Mouse (Mus musculus) hindbrain, embryonic 16.5 days (tissue): ENCODE data around the gene Tbc1d4. TPM values are rescaled to one million over a fixed set of nuclear protein-coding genes. Genes with fewer than 3 reads are reported as not detected.
"Not testable (repeated sequence)": the region's sequence is repeated elsewhere in the genome, so short reads cannot be mapped to it uniquely, and the experiment has no call there.

Experiments used
- ATAC-seq: fragments of 200-750 bp; cut with Nextera tagmentation; 2 replicates; pipeline ENCODE4 v1.8.0; 2017; ENCODE audit warnings: moderate TSS enrichment, moderate library complexity
- H3K27ac ChIP-seq: fragments of 300-500 bp; sonication (generic); 2 replicates; pipeline ENCODE4 v1.5.1; 2014; ENCODE audit warnings: low read depth, mild to moderate bottlenecking, control low read depth, low read length, moderate library complexity
- H3K27me3 ChIP-seq: fragments of 300-500 bp; sonication (generic); replicated peaks from 2 replicates; pipeline ENCODE4 v1.6.1; 2014; ENCODE audit warnings: low read length; ENCODE audit not compliant: control insufficient read depth, insufficient read depth
- H3K36me3 ChIP-seq: fragments of 300-500 bp; sonication (generic); 2 replicates; pipeline ENCODE4 v1.6.1; 2014; ENCODE audit warnings: mild to moderate bottlenecking, low read length, moderate library complexity, mixed read lengths; ENCODE audit not compliant: control insufficient read depth, insufficient read depth
- H3K4me1 ChIP-seq: fragments of 300-500 bp; sonication (generic); 2 replicates; pipeline ENCODE4 v1.6.1; 2014; ENCODE audit warnings: low read depth, low read length; ENCODE audit not compliant: control insufficient read depth, insufficient read depth
- H3K4me2 ChIP-seq: fragments of 300-500 bp; sonication (generic); 2 replicates; pipeline ENCODE4 v1.6.1; 2014; ENCODE audit warnings: mild to moderate bottlenecking, low read length, control low read depth, moderate library complexity
- H3K4me3 ChIP-seq: fragments of 300-500 bp; sonication (generic); 2 replicates; pipeline ENCODE4 v1.5.1; 2014; ENCODE audit warnings: mild to moderate bottlenecking, low read length, control low read depth, moderate library complexity
- H3K9ac ChIP-seq: fragments of 300-500 bp; sonication (generic); 2 replicates; pipeline ENCODE4 v1.6.1; 2014; ENCODE audit warnings: low read depth, mild to moderate bottlenecking, control low read depth, low read length, moderate library complexity
- H3K9me3 ChIP-seq: fragments of 300-500 bp; sonication (generic); 2 replicates; pipeline ENCODE4 v1.6.1; 2014; ENCODE audit warnings: mild to moderate bottlenecking, low read length, moderate library complexity; ENCODE audit not compliant: control insufficient read depth
- WGBS: fragments of 180-500 bp; shearing (Covaris S2); extraction: QIAGEN DNeasy Blood & Tissue Kit; methylation state at CpG from one replicate; pipeline ENCODE4 v1.1.7; 2014; 5-methylcytosine and 5-hydroxymethylcytosine counted together
- polyA plus RNA-seq: library from polyadenylated mRNA; unstranded; fragments of >200 nt; fragmentation: Nextera tagmentation; extraction: Ambion mirVana; gene quantifications from 2 replicates; pipeline ENCODE4 v1.2.1, GENCODE M21; 2015

The Tbc1d4 gene
- polyA plus RNA-seq, 1 experiment from 2014 or later = 9.3 TPM

DNA sequence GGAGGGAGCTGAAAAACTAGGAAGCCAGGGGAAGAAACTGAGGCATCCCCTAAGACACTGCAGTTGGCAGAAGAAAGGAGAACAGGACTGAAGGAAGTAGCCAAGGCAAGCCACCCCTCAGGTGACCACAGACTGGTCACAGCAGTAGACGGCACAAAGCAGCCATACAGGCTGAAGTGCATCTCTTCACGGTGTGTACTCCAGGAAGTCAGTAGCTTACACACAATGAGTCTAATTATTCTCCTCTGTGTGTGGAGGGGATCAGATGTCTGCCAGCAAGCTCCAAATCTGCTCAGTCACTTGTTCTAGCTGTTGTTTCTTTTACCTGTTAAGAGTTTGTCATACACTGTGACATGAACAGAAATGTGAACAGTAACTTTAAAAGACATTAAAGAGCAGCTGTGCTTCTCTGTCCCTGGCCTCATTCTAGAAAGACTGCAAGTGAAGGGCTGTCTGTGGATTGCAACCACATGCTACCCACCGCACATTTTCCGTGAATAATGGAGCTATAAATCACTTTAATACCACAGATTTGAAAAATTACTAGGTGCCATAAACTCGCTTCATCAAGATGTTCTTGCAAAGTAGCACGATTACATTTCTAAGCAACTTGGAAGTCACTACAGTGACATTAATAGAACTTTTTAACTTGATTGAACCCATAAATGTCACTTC, 21.5 kb downstream of the Tbc1d4 start:
- 80% methylated on average over 4 of the region's 6 CpGs for WGBS
- H3K9me3 ChIP-seq, H3K36me3 ChIP-seq, H3K4me3 ChIP-seq, H3K27me3 ChIP-seq, H3K4me2 ChIP-seq, H3K4me1 ChIP-seq, H3K27ac ChIP-seq, H3K9ac ChIP-seq: not testable (repeated sequence)
- 0 out of 2 replicates have a peak, but pooled peaks have one; percentile 24 for ATAC-seq

DNA sequence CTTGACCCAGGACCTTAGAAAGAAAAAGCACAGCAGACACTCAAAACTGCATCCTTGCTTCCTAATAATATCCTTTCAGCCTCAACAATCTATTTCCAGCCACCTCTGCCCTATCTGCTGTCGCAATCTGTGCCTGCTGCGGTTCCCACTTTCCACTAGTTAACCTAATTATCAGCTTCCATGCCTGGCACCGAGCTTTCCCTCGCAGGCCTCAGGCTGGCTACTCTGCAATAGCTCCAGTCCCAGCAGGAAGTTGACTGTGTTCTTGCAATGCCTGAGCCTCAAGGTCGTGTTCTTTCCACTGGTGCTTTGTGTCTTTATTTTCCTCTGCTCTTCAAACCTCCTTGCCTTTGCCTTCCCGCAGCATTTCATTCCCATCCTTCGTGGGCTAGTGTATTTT, 22.9 kb downstream of the Tbc1d4 start:
- Histone ChIP-seq H3K9ac (no peak overlapping the region), H3K27me3 (no peaks in the 10 kb centered on the region), H3K36me3 (no peaks in the 10 kb centered on the region), H3K9me3 (no peaks in the 10 kb centered on the region), H3K27ac (no peak overlapping the region), H3K4me2 (no peak overlapping the region), H3K4me3 (no peak overlapping the region), H3K4me1 (no peaks in the 10 kb centered on the region)
- ATAC-seq = no peak
- WGBS = 67% methylated on average over 7 of the region's 7 CpGs

DNA sequence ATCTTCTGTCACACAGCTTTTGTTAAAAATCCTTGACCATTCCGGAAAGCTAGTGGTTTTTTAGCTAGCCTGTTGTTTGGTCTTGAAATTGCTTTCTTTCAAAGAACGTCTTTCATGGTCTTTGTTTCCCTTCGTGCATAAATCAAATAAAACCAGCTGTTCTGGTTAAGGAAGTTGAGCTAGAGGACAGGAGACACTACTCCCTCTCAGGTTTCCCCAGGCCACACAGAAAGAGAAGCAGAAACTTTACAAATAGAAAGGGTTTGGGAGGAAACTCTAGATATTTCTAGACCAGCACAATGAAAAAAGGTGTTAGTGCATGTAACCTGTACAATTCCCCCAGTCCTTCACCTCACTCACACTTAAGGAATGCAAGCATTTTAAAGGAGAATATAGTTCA, 33.3 kb downstream of the Tbc1d4 start:
- WGBS = 28% methylated on average over 3 of the region's 3 CpGs
- H3K36me3 ChIP-seq = no peaks in the 10 kb centered on the region

DNA sequence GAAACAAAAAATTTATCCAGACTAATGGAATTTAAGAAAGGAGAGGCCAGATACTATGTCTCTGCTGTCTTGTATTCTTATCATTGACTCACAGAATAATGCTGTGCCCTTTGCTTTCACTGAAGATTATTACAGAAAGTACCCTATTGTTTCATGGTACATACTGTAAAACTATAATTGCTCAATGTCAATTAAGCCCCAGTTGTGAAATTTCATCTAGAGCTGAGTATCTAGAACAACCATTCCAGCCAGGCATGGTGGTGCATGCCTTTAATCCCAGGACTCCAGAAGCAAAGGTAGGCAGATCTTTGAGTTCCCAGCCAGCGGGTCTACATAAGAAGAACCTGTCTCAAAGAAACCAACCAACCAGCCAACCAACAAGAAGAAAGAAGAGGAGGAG, 34.5 kb downstream of the Tbc1d4 start:
- no peaks in the 10 kb centered on the region for H3K36me3 ChIP-seq
- no peaks in the 10 kb centered on the region for H3K9me3 ChIP-seq
- H3K4me1 ChIP-seq = no peaks in the 10 kb centered on the region
- no peak for ATAC-seq
- no peak overlapping the region for H3K9ac ChIP-seq
- no peaks in the 10 kb centered on the region for H3K27me3 ChIP-seq
- no peak overlapping the region for H3K27ac ChIP-seq
- H3K4me3 ChIP-seq = no peak overlapping the region
- WGBS = 100% methylated on average over 1 of the region's 1 CpGs
- no peak overlapping the region for H3K4me2 ChIP-seq

More for the DNA sequence above, 33.3 kb downstream of the Tbc1d4 start:
- Histone ChIP-seq H3K27ac (no peak overlapping the region), H3K4me1 (no peaks in the 10 kb centered on the region), H3K4me3 (no peak overlapping the region), H3K27me3 (no peaks in the 10 kb centered on the region), H3K9me3 (no peaks in the 10 kb centered on the region), H3K4me2 (no peak overlapping the region), H3K9ac (no peak overlapping the region)
- ATAC-seq = no peak

DNA sequence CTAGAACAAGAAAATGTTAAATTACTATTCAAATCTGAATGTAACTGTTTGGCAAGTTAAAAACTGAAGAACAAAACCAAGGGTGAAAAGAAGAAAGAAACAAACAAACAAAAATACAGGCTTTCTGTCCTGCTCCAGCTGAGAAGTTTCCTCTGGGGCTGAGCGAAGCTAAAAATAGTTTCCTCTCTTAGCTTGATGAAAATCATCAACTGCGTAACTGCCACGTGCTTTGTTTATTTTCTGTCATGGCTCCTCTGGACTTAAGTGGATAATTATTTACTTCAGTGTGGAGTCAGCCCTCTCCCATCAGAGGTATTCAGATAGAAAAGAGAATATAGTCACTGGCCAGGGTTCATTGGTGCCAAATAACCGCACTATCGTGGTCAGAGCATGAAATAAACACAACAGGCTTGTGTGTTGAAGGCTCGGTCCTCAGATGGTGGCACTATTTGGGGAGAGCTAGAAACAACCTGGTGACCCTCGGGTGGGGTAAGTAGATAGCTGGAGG, 35.8 kb downstream of the Tbc1d4 start:
- Histone ChIP-seq H3K9ac (no peak overlapping the region), H3K9me3 (no peaks in the 10 kb centered on the region), H3K4me2 (no peak overlapping the region), H3K36me3 (no peaks in the 10 kb centered on the region), H3K27ac (no peak overlapping the region), H3K4me3 (no peak overlapping the region), H3K4me1 (no peaks in the 10 kb centered on the region), H3K27me3 (no peaks in the 10 kb centered on the region)
- ATAC-seq = no peak
- 86% methylated on average over 7 of the region's 7 CpGs for WGBS

DNA sequence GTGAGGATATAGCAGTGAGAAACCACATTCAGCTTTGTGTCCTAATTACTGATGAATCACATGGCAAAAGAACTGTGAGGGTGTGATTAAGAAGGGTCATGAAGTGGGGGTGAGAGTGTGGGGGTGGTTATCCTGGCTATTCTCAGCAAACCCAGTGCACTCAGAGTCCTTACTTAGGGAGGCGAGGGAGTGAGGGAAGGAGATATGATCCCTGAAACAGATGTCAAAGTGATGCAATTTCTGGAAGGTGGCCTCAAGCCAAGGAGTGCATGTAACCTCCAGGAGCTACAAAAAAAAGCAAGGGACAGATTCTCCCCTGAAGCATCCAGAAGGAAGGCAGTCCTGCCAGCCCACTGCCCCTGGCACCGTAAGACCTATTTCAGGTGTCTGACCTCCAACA, 40.2 kb downstream of the Tbc1d4 start:
- 78% methylated on average over 2 of the region's 2 CpGs for WGBS
- Histone ChIP-seq H3K36me3 (no peaks in the 10 kb centered on the region), H3K4me1 (no peaks in the 10 kb centered on the region), H3K4me2 (no peak overlapping the region), H3K27ac (no peak overlapping the region), H3K27me3 (no peaks in the 10 kb centered on the region), H3K4me3 (no peak overlapping the region), H3K9me3 (no peaks in the 10 kb centered on the region), H3K9ac (no peak overlapping the region)
- no peak for ATAC-seq

DNA sequence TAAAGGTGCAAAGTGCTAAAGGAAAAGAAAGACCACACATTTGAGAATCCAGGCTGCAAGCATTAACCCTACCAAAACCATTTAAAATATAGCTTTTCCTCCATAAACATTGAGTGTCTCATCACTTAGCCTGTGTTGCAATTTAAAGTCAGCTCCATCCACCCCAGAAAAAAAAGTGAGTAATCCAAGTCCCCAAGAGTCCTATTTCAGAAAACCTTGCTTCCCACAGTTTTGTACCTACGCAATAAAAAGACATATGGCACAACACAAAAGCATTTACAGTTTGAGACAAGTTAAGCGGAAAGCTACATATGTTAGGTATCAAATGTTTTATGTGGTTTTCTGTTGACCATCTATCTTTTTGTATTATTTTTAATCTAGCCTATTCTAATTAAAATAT, 42.3 kb downstream of the Tbc1d4 start:
- Histone ChIP-seq H3K4me3 (no peak overlapping the region), H3K9ac (no peak overlapping the region), H3K36me3 (no peaks in the 10 kb centered on the region), H3K9me3 (no peaks in the 10 kb centered on the region), H3K4me1 (no peaks in the 10 kb centered on the region), H3K27ac (no peak overlapping the region), H3K27me3 (no peaks in the 10 kb centered on the region), H3K4me2 (no peak overlapping the region)
- 95% methylated on average over 2 of the region's 2 CpGs for WGBS
- no peak for ATAC-seq

DNA sequence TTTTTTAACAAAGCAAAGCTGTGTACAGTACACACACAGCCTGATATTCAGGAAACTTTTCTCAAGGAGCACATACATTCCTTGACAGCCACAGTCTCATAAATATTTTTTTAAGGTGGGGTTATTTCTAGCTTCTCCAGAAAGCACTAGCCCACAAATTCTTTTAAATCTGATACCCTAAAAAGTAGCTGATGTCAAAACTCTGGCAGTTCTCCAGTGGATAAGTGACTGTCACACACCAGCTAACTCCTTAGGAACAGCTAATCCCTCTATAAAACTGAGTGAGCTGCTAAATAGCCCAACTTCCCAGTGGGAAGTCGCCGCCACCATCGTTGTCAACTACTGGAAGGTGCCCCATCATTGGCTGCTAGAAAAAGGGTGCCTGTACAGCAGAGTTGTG, 43.3 kb downstream of the Tbc1d4 start:
- H3K4me1 ChIP-seq = peaks cover under 1% of the 10 kb centered on the region; the same call in 1 of the 2 replicates
- no peak overlapping the region for H3K27ac ChIP-seq
- no peaks in the 10 kb centered on the region for H3K36me3 ChIP-seq
- H3K4me2 ChIP-seq = no peak overlapping the region
- H3K27me3 ChIP-seq = no peaks in the 10 kb centered on the region
- no peak overlapping the region for H3K9ac ChIP-seq
- no peak for ATAC-seq
- 74% methylated on average over 3 of the region's 3 CpGs for WGBS
- no peaks in the 10 kb centered on the region for H3K9me3 ChIP-seq
- no peak overlapping the region for H3K4me3 ChIP-seq

DNA sequence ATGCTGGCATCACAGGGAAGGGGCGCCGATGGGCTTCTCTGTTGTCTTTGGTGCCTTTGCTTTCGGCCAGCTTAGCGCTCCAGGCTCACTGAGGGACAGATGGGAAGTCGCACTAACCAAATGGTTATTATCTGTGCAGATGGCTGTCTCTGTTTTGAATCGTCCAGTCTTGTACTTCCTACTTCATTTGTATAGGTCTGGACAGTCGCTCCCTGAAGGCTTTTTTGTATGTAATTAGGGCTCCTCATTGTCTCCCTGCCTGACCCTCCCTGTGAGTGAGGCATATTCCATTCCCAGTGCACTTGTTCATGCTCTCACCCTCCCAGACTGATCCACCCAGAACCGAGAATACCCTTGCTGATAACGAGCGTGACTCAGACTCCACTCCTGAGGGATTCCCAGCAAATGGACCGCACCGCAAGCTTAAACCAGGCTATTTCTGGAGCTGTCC, 47.7 kb downstream of the Tbc1d4 start:
- peak overlapping the region; percentile 20; the same call in 1 of the 2 replicates for H3K4me2 ChIP-seq

More for the DNA sequence above, 47.7 kb downstream of the Tbc1d4 start:
- Histone ChIP-seq H3K9me3 (no peaks in the 10 kb centered on the region), H3K9ac (no peak overlapping the region), H3K27me3 (no peaks in the 10 kb centered on the region), H3K4me3 (no peak overlapping the region), H3K27ac (no peak overlapping the region), H3K4me1 (peaks cover 2% of the 10 kb centered on the region; the same call in 1 of the 2 replicates), H3K36me3 (no peaks in the 10 kb centered on the region)
- 36% methylated on average over 12 of the region's 12 CpGs for WGBS
- peak; percentile 79 for ATAC-seq
